Mouse (Mus musculus) heart, adult 2 months (tissue): ENCODE measurements at regions not wholly inside any gene's neighbourhood (a gene's known extent, or its start where the extent isn't known, plus 50 kb on each side); places are given as distances from the start of the nearest gene placed in this dataset.
A peak's percentile ranks its signal among the peaks of the same experiment; 100 is the strongest.

Experiments used
- DNase-seq, 2 experiments: peaks; one replicate each; pipeline ENCODE4 v3.0.0; 2021
- H3K27ac ChIP-seq: fragments of 200-600 bp; 2 replicates; pipeline ENCODE4 v1.8.1; 2022
- H3K27me3 ChIP-seq: fragments of 200-500 bp; 2 replicates; pipeline ENCODE4 v1.6.1; 2012; ENCODE audit warnings: mild to moderate bottlenecking, low read length, inconsistent platforms, mixed read lengths; ENCODE audit not compliant: control insufficient read depth, insufficient read depth
- H3K36me3 ChIP-seq: fragments of 200-500 bp; 2 replicates; pipeline ENCODE4 v1.6.1; 2012; ENCODE audit warnings: low read length, inconsistent platforms; ENCODE audit not compliant: control insufficient read depth, insufficient read depth
- H3K4me1 ChIP-seq: fragments of 200-500 bp; 2 replicates; pipeline ENCODE4 v1.6.1; 2011; ENCODE audit warnings: low read length; ENCODE audit not compliant: control insufficient read depth, insufficient read depth
- H3K4me3 ChIP-seq: fragments of 200-600 bp; 2 replicates; pipeline ENCODE4 v1.8.1; 2022
- H3K79me2 ChIP-seq: fragments of 200-500 bp; replicated peaks from 2 replicates; pipeline ENCODE4 v1.6.1; 2012; ENCODE audit warnings: mild to moderate bottlenecking, inconsistent platforms, low read length, moderate library complexity, mixed read lengths; ENCODE audit not compliant: control insufficient read depth, insufficient read depth
- H3K9ac ChIP-seq: fragments of 200-500 bp; 2 replicates; pipeline ENCODE4 v1.6.1; 2012; ENCODE audit warnings: low read depth, mild to moderate bottlenecking, control low read depth, inconsistent platforms, low read length, mixed read lengths
- CTCF ChIP-seq: fragments of 200-600 bp; IDR thresholded peaks from 2 replicates; pipeline ENCODE4 v1.8.1; 2022; ENCODE audit warnings: antibody characterized with exemption, mild to moderate bottlenecking, moderate library complexity
- EP300 ChIP-seq: fragments of 200-500 bp; IDR thresholded peaks from 2 replicates; pipeline ENCODE4 v1.6.1; 2011; ENCODE audit warnings: low read depth, low read length, control low read depth; ENCODE audit not compliant: insufficient read depth
- POLR2A ChIP-seq: fragments of 200-500 bp; IDR thresholded peaks from 2 replicates; pipeline ENCODE4 v1.6.1; 2011; ENCODE audit warnings: mild to moderate bottlenecking, low read depth, low read length, control low read depth; ENCODE audit not compliant: insufficient read depth
- WGBS: fragments of 180-500 bp; shearing (Covaris S2); methylation state at CpG from one replicate; pipeline ENCODE4 v1.1.7; 2018; 5-methylcytosine and 5-hydroxymethylcytosine counted together
- intact Hi-C: fragments of 180-260 bp; cut with DNase I; formaldehyde crosslinking; loops from one replicate; pipeline ENCODE4 v1.15.1; 2025

DNA sequence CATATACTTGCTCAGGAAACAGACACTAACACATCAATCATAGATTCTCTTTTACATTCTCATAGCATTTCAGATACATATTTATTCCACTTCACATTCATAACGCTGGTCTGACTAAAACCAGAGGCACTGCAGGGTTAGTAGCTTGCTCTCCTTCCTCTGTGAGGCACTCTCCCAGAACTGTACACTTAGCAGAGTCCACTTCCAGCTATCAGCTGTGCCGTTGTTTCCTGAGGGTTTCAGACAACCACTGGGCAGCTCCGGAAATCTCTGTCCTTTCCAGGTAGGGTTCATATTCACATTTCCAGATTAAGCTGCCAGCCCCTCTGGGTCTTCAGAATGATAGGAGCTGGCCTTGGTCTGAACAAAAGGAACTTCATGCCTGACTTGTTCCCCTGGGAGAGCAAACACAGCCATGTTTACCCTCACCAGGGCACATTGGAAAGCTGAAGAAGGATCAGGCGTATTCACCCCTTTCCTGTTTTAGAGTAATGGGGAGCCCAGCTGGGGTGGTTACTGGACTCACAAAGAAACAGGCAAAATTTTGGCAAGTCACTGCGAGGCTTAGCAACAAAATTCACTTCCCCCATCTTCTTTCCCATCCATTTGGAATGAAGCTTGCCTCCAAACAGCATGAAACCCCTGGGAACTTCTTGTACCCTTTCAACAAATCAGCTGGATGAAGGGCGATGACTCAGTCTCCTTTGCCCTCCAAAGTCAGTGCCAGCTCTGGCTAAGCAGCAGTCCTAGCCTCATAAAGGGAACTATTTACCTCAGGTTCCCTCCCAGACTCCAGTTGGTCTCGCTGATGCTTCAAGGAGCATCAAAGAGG, 622.0 kb downstream of the Sqor start:
- intact Hi-C loops: no loop called here

DNA sequence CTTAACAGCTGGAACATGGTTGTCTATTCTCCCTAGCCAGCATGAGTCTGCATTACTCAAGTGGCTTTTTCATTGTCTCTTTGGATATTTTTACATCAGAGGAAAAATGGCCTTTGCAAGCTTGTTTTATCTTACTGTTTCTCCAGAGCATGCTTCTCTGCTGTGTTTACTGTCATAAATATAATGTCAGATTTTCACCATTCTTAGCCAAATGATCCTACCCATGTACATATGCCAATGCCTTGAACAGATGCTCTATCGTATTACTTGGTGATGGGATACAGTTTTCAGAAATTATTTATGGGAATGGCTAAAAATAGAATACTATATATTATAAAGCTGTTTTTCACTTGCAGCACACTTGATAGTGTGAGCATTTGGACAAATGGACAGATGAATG, 625.9 kb downstream of the Sqor start:
- H3K36me3 ChIP-seq: no peaks in the 10 kb centered on the region
- intact Hi-C loops: no loop called here
- WGBS: 86% methylated on average over 1 of the region's 1 CpGs

More for the DNA sequence above, 622.0 kb downstream of the Sqor start:
- Histone ChIP-seq H3K36me3 (no peaks in the 10 kb centered on the region), H3K4me1 (no peaks in the 10 kb centered on the region), H3K9ac (no peak overlapping the region), H3K27me3 (no peaks in the 10 kb centered on the region), H3K4me3 (no peak overlapping the region), H3K27ac (no peak overlapping the region), H3K79me2 (no peaks in the 10 kb centered on the region)
- no peak for TF ChIP-seq EP300
- TF ChIP-seq POLR2A: no peak
- no peak for TF ChIP-seq CTCF
- WGBS: 59% methylated on average over 7 of the region's 7 CpGs
- no peak for DNase-seq

DNA sequence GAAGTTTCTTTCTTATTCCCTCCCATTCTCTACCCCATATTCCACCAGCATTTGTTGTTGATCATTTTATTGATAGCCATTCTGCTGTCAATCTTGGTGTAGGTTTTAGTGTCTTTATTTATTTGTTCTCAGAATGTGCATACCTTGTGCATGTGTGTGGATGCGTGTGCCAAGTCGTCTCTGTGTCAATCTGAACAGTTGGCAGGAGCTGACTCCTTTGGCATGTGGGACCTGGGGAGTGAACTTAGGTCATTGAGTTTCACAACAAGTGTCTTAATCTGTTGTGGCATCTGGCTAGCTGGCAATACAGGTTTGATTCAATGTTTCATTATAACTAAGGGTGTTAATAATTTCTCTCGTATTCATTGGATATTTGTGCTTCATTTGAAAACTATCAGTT, 629.3 kb downstream of the Sqor start:
- intact Hi-C loops: no loop called here
- no peaks in the 10 kb centered on the region for H3K36me3 ChIP-seq
- DNase-seq: no peak
- no peaks in the 10 kb centered on the region for H3K79me2 ChIP-seq
- no peak overlapping the region for H3K4me3 ChIP-seq
- no peak overlapping the region for H3K9ac ChIP-seq
- no peaks in the 10 kb centered on the region for H3K4me1 ChIP-seq
- H3K27ac ChIP-seq: no peak overlapping the region
- no peak for TF ChIP-seq CTCF
- TF ChIP-seq POLR2A: no peak
- no peak for TF ChIP-seq EP300
- WGBS: 81% methylated on average over 3 of the region's 3 CpGs
- H3K27me3 ChIP-seq: no peaks in the 10 kb centered on the region

More for the DNA sequence above, 625.9 kb downstream of the Sqor start:
- Histone ChIP-seq H3K27ac (no peak overlapping the region), H3K79me2 (no peaks in the 10 kb centered on the region), H3K4me3 (no peak overlapping the region), H3K9ac (no peak overlapping the region), H3K4me1 (no peaks in the 10 kb centered on the region), H3K27me3 (no peaks in the 10 kb centered on the region)
- TF ChIP-seq POLR2A (no peak), CTCF (no peak), EP300 (no peak)
- no peak for DNase-seq

GRCm38 (mm10) chr2:123397551-123397950, 632.5 kb downstream of the Sqor start:
- no peak overlapping the region for H3K9ac ChIP-seq
- H3K36me3 ChIP-seq: no peaks in the 10 kb centered on the region
- H3K4me1 ChIP-seq: no peaks in the 10 kb centered on the region
- H3K4me3 ChIP-seq: no peak overlapping the region
- WGBS: 23% methylated on average over 1 of the region's 1 CpGs
- DNase-seq: no peak
- no peak overlapping the region for H3K27ac ChIP-seq
- intact Hi-C loops: no loop called here
- no peaks in the 10 kb centered on the region for H3K27me3 ChIP-seq
- no peaks in the 10 kb centered on the region for H3K79me2 ChIP-seq
- TF ChIP-seq EP300 (no peak), POLR2A (no peak), CTCF (no peak)

DNA sequence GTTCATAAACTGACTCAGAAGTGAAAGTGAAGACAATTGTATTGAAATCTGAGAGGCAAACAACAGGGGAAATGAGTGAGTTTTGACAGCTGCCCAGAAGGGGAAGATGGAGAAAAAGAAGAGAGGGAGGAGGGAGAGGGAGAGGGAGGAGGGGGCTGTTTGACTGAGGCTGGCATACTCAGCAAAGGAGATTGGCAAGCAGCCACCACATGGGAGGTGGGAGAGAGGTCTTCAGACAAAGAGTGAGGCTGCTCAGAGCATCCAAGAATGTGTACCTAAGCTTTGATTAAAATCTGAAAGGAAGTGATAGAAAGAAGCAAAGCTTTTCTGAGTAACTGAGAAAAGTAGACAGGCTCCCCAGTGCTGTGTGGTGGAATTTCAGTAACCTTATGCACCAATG, 636.0 kb downstream of the Sqor start:
- intact Hi-C loops: no loop called here
- H3K27me3 ChIP-seq: no peaks in the 10 kb centered on the region
- no peak for DNase-seq
- H3K9ac ChIP-seq: no peak overlapping the region
- no peaks in the 10 kb centered on the region for H3K4me1 ChIP-seq
- no peak for TF ChIP-seq CTCF
- no peak for TF ChIP-seq POLR2A
- no peaks in the 10 kb centered on the region for H3K36me3 ChIP-seq
- H3K79me2 ChIP-seq: no peaks in the 10 kb centered on the region
- no peak overlapping the region for H3K4me3 ChIP-seq
- H3K27ac ChIP-seq: no peak overlapping the region

- H3K4me3 ChIP-seq: no peak overlapping the region
- H3K79me2 ChIP-seq: no peaks in the 10 kb centered on the region
- H3K27ac ChIP-seq: peak overlapping the region; percentile 58
- TF ChIP-seq EP300 (no peak), CTCF (no peak), POLR2A (no peak)
- peak in 1 of 2 experiments; percentile 9 for DNase-seq
- H3K27me3 ChIP-seq: no peaks in the 10 kb centered on the region
- no peaks in the 10 kb centered on the region for H3K4me1 ChIP-seq
- intact Hi-C loops: no loop called here
- 0 out of 2 replicates have a peak, but pooled peaks cover 2% of the 10 kb centered on the region for H3K36me3 ChIP-seq
- WGBS: 16% methylated on average over 3 of the region's 3 CpGs
- no peak overlapping the region for H3K9ac ChIP-seq
Observed at GRCm38 (mm10) chr2:123409075-123409474, 644.0 kb downstream of the Sqor start.
